Mouse (Mus musculus) hindbrain, embryonic 10.5 days (tissue): Measurements from ENCODE around the gene 9430007A20Rik. TPM values are rescaled to one million over a fixed set of nuclear protein-coding genes. Genes with fewer than 3 reads are reported as not detected.
"Not testable (repeated sequence)": the region's sequence is repeated elsewhere in the genome, so short reads cannot be mapped to it uniquely, and the experiment has no call there.

Source experiments
- DNase-seq: peaks from one replicate; pipeline ENCODE4 v3.0.0-alpha.2; 2017; ENCODE audit warnings: low spot score
- H3K27ac ChIP-seq: fragments of 300-500 bp; sonication (generic); 2 replicates; pipeline ENCODE4 v1.5.1; 2016; ENCODE audit warnings: mild to moderate bottlenecking, moderate library complexity
- H3K27me3 ChIP-seq: fragments of 300-500 bp; sonication (generic); 2 replicates; pipeline ENCODE4 v1.6.1; 2016; ENCODE audit warnings: mild to moderate bottlenecking; ENCODE audit not compliant: poor library complexity, insufficient read depth, severe bottlenecking
- H3K36me3 ChIP-seq: fragments of 300-500 bp; sonication (generic); 2 replicates; pipeline ENCODE4 v1.6.1; 2016; ENCODE audit warnings: mild to moderate bottlenecking, moderate library complexity
- H3K4me1 ChIP-seq: fragments of 300-500 bp; sonication (generic); replicated peaks from 2 replicates; pipeline ENCODE4 v1.6.1; 2016; ENCODE audit warnings: mild to moderate bottlenecking
- H3K4me3 ChIP-seq: fragments of 300-500 bp; sonication (generic); 2 replicates; pipeline ENCODE4 v1.5.1; 2016; ENCODE audit warnings: mild to moderate bottlenecking, moderate library complexity
- H3K9me3 ChIP-seq: fragments of 300-500 bp; sonication (generic); 2 replicates; pipeline ENCODE4 v1.6.1; 2016; ENCODE audit warnings: mild to moderate bottlenecking, moderate library complexity
- WGBS: fragments of 180-500 bp; shearing (Covaris S2); methylation state at CpG from one replicate; pipeline ENCODE4 v1.1.7; 2016; 5-methylcytosine and 5-hydroxymethylcytosine counted together
- polyA plus RNA-seq: library from polyadenylated mRNA; unstranded; fragments of >200 nt; fragmentation: Nextera tagmentation; extraction: Ambion mirVana; gene quantifications from 2 replicates; pipeline ENCODE4 v1.2.1, GENCODE M21; 2016

9430007A20Rik gene
- not detected in 2 replicates for polyA plus RNA-seq

DNA sequence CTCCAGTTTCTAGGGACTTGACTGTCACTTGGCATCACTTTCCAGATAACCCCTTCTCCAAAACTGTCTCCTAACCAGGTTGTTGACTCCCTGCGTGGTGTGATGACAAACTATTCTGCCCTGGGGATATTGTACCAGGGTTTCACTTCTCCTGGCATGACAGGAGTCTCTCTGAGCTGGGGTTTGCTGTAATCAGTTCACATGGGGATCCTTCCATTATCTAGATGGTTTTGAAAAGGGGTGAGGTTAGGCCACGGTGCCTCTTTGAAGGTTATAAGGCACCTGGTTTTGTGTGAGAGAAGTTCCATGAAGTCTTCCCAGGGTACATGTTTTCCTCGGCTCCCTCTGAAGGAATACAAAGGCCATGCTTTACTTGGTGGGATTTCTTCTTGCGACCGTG lies at the start of gene 9430007A20Rik:
Gene 9430007A20Rik, plus strand, starts transcription at position 301 of the 400 bp plus-strand sequence.
- 81% methylated on average over 5 of the region's 5 CpGs for WGBS
- Histone ChIP-seq H3K4me3 (no peak within 1 kb of the TSS), H3K9me3 (peaks cover 63% of the 10 kb centered on the region), H3K4me1 (no peaks in the 10 kb centered on the region), H3K27ac (no peak within 1 kb of the TSS), H3K27me3 (no peaks in the 10 kb centered on the region), H3K36me3 (no peaks in the 10 kb centered on the region)
- no peak for DNase-seq

DNA sequence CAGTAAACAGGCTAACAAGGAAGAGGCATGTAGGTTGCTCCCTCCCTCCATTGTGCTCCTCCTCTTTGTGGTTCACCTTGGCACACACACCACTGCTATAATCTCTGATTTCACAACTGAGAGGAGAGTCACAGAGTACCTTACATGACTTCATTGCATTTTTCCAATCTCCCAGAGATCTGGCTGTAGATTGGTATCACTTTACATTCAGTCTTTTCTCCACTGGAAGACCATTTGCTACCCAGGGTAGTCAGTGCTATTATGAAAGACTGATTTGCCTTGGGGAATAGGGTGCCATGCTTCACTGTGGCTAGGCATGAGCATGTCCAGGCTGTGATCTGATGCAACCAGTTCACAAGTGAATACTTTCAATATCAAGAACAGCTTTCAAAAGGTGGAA lies 26.3 kb upstream of the 9430007A20Rik start:
- no peak overlapping the region for H3K27ac ChIP-seq
- peaks cover 21% of the 10 kb centered on the region for H3K9me3 ChIP-seq
- no peaks in the 10 kb centered on the region for H3K4me1 ChIP-seq
- no peak for DNase-seq
- H3K36me3 ChIP-seq = no peaks in the 10 kb centered on the region
- H3K4me3 ChIP-seq = no peak overlapping the region
- no peaks in the 10 kb centered on the region for H3K27me3 ChIP-seq

- no peak for DNase-seq
- no peak overlapping the region for H3K27ac ChIP-seq
- H3K4me3 ChIP-seq = no peak overlapping the region
- peaks cover 46% of the 10 kb centered on the region for H3K9me3 ChIP-seq
- no peaks in the 10 kb centered on the region for H3K4me1 ChIP-seq
- WGBS = 89% methylated on average over 1 of the region's 1 CpGs
- H3K36me3 ChIP-seq = no peaks in the 10 kb centered on the region
- H3K27me3 ChIP-seq = no peaks in the 10 kb centered on the region
Observed at GRCm38 (mm10) chr4:144506518-144506917, 13.1 kb upstream of the 9430007A20Rik start.

DNA sequence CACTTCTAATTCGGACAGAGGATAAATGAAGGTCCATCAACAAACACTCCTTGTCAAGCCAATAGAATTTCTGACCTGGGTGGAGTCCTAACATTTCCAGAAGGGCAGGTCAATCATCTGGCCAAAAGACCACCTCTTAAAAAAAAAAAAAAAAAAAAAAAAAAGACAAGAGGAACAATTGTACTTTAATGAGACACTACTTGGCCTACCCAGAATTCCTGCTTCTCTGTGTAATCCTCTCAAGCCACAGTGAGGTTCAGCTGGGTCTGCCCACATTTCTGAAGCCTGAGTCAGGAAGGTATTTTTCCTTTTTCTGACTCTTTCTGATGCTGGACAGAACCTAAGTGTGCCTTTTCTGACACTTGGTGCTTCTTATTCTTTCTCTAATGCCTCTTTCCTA lies 25.1 kb downstream of the 9430007A20Rik start:
- H3K4me1 ChIP-seq = no peaks in the 10 kb centered on the region
- no peak overlapping the region for H3K4me3 ChIP-seq
- no peaks in the 10 kb centered on the region for H3K27me3 ChIP-seq
- 77% methylated on average over 1 of the region's 1 CpGs for WGBS
- DNase-seq = no peak
- peaks cover 62% of the 10 kb centered on the region for H3K9me3 ChIP-seq
- no peaks in the 10 kb centered on the region for H3K36me3 ChIP-seq
- H3K27ac ChIP-seq = no peak overlapping the region

GRCm38 (mm10) chr4:144545339-144545738 lies 25.7 kb downstream of the 9430007A20Rik start:
- not testable (repeated sequence) for H3K27ac ChIP-seq, H3K4me1 ChIP-seq, H3K27me3 ChIP-seq, DNase-seq, H3K36me3 ChIP-seq, H3K4me3 ChIP-seq
- WGBS = 93% methylated on average over 13 of the region's 13 CpGs
- H3K9me3 ChIP-seq = peaks cover 62% of the 10 kb centered on the region

GRCm38 (mm10) chr4:144551156-144551555 lies 31.5 kb downstream of the 9430007A20Rik start:
- Histone ChIP-seq H3K27ac (no peak overlapping the region), H3K36me3 (no peaks in the 10 kb centered on the region), H3K4me3 (no peak overlapping the region), H3K4me1 (no peaks in the 10 kb centered on the region), H3K27me3 (no peaks in the 10 kb centered on the region), H3K9me3 (peaks cover 55% of the 10 kb centered on the region)
- DNase-seq = no peak

DNA sequence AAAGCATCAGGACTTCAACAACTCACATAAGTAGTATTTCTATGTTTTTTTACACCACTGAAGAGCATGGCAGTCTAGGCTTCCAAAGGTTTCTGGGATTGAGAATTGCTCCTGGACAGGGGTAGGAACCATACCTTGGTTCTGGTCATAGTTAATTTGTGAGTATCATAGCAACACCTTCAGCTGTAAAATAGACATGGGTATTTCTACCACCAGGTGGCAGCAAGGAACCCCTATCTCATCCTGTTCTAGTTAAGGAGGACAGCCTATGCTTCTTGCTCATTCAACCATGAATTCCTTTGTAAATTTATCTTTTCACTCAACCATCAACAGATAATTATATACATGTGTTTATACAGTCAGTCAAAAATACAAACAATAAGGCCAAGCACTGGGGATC lies 40.2 kb downstream of the 9430007A20Rik start:
- no peaks in the 10 kb centered on the region for H3K4me1 ChIP-seq
- H3K36me3 ChIP-seq = no peaks in the 10 kb centered on the region
- H3K9me3 ChIP-seq = peaks cover 78% of the 10 kb centered on the region
- no peak overlapping the region for H3K27ac ChIP-seq
- H3K27me3 ChIP-seq = no peaks in the 10 kb centered on the region
- DNase-seq = no peak
- no peak overlapping the region for H3K4me3 ChIP-seq

GRCm38 (mm10) chr4:144561205-144561604 lies 41.6 kb downstream of the 9430007A20Rik start:
- H3K27ac ChIP-seq = no peak overlapping the region
- no peak overlapping the region for H3K4me3 ChIP-seq
- 66% methylated on average over 2 of the region's 2 CpGs for WGBS
- peaks cover 77% of the 10 kb centered on the region for H3K9me3 ChIP-seq
- H3K27me3 ChIP-seq = no peaks in the 10 kb centered on the region
- no peaks in the 10 kb centered on the region for H3K36me3 ChIP-seq
- no peaks in the 10 kb centered on the region for H3K4me1 ChIP-seq
- DNase-seq = no peak

DNA sequence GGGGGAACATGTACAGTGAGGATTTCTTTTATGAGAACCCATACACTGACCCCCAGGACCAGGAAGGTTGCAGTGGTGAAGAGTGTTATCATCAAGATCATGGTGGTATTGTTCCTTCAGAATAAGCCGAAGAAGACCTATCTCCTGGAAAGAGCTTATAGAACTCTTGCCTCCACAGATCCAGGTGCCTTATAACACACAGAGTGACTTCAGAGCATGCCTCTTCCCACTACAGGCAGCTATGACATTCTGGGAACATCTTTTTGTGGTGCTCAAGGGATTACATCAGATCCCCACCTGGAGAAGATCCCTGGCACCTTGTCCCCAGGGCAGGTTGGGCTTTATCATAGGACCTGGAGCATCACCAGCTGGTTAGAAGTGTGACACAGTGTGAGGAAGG lies 45.4 kb downstream of the 9430007A20Rik start, which contains the start of gene Gm13124:
Gene Gm13124, minus strand, starts transcription at position 101 of the 400 bp plus-strand sequence.
- Histone ChIP-seq H3K9me3 (peaks cover 62% of the 10 kb centered on the region), H3K4me3 (no peak within 1 kb of the TSS)

GRCm38 (mm10) chr4:144567752-144568151 lies 48.1 kb downstream of the 9430007A20Rik start:
- DNase-seq = no peak
- Histone ChIP-seq H3K4me3 (no peak overlapping the region), H3K36me3 (no peaks in the 10 kb centered on the region), H3K9me3 (peaks cover 52% of the 10 kb centered on the region), H3K4me1 (no peaks in the 10 kb centered on the region), H3K27me3 (no peaks in the 10 kb centered on the region), H3K27ac (no peak overlapping the region)

More for the DNA sequence above, 45.4 kb downstream of the 9430007A20Rik start, which contains the start of gene Gm13124:
- Histone ChIP-seq H3K36me3 (no peaks in the 10 kb centered on the region), H3K4me1 (no peaks in the 10 kb centered on the region), H3K27me3 (no peaks in the 10 kb centered on the region), H3K27ac (no peak within 1 kb of the TSS)
- WGBS = 86% methylated on average over 1 of the region's 1 CpGs
- DNase-seq = no peak

Other genes with a start within 250 kb of the 9430007A20Rik start
- not detected in 2 replicates for gene Pramel5, start 239.3 kb upstream of the 9430007A20Rik start, polyA plus RNA-seq
- not detected in 2 replicates for gene Gm13128, start 189.6 kb upstream of the 9430007A20Rik start, polyA plus RNA-seq
- gene Gm13119, start 161.9 kb upstream of the 9430007A20Rik start, polyA plus RNA-seq = not detected in 2 replicates
- not detected in 2 replicates for gene Pramef20, start 141.9 kb upstream of the 9430007A20Rik start, polyA plus RNA-seq
- gene Pramef12, start 111.4 kb upstream of the 9430007A20Rik start, polyA plus RNA-seq = not detected in 2 replicates
- gene 1700012P22Rik, start 81.0 kb upstream of the 9430007A20Rik start, polyA plus RNA-seq = 0.16 and 0.47 TPM in 2 replicates
- gene Gm9944, start 66.5 kb upstream of the 9430007A20Rik start, polyA plus RNA-seq = not detected in 2 replicates
- gene Aadacl3, start 56.1 kb upstream of the 9430007A20Rik start, polyA plus RNA-seq = not detected in 2 replicates
- not detected in 2 replicates for gene Gm13124, start 45.3 kb downstream of the 9430007A20Rik start, polyA plus RNA-seq
- gene Aadacl4, start 93.9 kb downstream of the 9430007A20Rik start, polyA plus RNA-seq = not detected in 2 replicates
- gene Gm436, start 166.5 kb downstream of the 9430007A20Rik start, polyA plus RNA-seq = not detected in 2 replicates
- not detected in 2 replicates for gene Gm13178, start 201.6 kb downstream of the 9430007A20Rik start, polyA plus RNA-seq